Mouse (Mus musculus): ENCODE measurements around the gene Zic2.
A peak's percentile ranks its signal among the peaks of the same experiment; 100 is the strongest.
"Not testable (repeated sequence)": the region's sequence is repeated elsewhere in the genome, so short reads cannot be mapped to it uniquely, and the experiment has no call there.

The Zic2 gene

DNA sequence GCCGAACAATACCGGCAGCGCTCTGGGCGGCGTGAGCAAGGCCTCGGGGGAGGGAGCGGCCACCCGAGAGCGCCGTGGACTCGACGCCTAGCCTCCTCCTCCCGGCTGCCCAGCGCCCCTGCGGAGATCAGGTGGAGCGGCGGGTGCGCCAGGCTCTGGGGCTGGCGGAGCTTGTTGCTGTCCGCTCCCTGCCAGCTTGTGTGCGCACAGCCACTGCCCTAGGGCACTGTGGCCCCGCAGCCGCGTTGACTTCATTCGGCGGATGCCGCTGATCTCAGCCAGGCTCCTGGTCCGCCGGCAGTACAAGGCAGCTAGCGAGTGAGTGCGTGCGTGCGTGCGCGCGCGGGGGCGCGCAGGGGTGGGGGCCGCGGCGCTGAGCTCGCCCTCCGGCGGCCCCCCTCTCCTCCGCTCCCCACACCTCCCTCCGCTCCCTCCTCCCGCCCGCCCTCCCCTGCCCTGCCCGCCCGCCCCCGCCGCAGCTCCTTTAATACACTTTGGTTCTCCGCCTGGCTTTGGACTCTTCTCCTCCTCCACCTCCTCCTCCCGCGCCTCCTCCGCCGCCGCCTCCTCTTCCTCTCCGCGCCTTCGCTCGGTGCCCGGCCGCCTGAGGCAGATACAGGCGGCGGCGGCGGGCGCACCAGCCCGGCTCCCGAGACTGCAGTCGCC lies at the start of gene Zic2:
Gene Zic2 (plus strand): TSS at position 545 of the 666 bp plus-strand sequence.
- peak; percentile 74 to 77 for DNase-seq (ENCODE audit: low spot score in 2 of 2)

DNA sequence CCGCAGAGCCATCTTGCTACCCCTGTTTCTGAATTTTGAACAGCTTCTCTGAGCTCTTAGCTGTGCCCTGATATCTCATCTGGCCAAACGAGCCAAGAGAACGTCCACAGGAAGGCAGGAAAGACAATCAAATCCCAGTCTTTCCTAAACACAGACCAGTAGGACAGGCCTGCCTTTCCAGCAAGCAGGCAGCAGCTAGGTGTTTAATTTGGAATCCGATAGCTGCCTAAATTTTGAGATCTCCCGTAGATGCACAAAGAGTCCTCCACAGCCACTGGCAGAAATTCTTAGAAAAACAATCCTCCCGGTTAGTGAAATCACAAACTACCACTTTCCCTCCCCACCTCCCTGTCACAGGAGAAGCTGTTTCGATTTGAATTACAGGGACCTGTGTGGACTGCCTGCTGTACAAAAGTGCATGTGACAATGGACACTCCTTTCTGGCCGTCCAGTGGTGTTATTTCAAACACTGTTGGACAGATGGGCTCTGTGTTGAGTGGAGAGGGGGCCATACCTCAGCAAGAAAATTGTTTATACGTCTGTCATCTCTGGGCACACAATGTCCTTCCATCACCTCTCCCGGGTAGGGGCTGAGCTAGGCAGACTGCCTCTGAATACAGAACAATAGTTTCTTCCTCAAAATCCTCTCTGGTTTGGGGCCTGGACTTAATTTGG lies 48.6 kb upstream of the Zic2 start:
- DNase-seq (ENCODE audit: low spot score in 2 of 2): no peak

DNA sequence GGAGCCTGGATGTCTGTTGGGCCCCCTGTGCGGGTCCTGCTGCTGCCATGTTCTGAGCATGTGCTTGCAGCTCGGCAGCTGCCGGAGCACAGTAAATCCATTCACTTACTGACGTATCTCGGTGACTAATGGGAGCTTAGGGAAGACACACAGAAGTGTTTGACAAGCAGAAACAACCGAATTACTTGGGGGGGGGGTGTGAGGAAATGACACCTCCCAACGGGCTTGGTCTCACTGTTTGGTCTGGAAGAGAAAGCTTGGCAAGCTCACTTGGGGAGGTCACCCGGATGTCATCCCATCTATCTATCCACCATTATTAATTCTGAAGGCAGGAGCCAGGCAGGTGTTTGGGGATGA lies 48.1 kb upstream of the Zic2 start:
- no peak for DNase-seq (ENCODE audit: low spot score in 2 of 2)

DNA sequence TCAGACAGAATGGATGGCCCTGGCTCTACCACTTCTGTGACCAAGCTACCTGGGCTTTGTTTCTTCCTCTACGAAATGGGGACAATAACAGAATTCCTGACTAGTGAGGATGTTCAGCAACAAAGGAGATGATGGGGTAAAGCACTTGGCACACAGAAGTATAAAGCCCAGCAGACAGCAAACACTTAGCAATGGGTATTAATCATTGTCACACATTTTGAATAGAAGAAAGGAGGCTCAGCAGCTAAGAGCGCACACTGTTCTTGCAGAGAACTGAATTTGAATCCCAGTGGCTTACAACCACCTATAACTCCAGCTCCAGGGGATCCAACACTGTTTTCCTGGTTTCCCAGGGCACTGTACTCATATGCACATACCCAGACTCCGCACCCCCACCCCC lies 47.6 kb upstream of the Zic2 start:
- DNase-seq (ENCODE audit: low spot score in 2 of 2): no peak

DNA sequence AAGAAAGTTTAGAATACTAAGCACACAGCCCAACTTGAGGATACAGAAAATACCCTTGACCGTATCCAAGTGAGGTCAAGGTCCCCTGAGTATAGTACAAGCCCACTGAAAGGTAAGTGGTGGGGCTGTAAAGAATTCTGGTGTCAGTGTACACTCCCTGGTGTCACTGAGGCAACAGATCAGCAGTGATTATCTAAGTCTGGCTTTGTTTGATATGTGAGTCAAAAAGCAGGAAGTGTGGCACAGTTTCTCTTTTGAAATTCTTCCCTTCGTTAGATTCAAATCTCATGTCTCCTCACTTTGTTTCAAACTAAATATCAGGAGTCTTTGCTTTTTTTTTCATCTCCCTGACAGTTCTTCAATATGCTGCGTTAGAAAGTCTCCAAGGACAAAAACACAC lies 42.7 kb upstream of the Zic2 start:
- DNase-seq (ENCODE audit: low spot score in 2 of 2): no peak

DNA sequence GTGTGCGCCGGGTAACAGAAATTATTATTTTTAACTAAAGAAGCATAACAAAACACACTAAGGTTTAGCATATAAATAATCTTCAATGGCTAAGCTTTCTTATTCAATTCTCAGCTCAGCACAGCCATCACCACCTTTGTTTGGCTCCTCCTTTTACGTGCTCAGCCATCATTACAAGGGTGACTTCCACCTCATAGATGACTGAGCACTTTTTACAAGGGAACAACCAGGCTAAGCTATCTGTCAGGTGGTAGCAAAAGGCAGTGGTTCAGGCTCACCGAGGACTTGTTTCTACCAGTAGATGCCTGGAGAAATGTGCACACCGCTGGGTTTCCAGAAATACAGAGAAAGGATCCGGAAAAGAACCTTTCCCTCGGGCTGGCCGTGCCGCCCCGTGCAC lies 41.2 kb upstream of the Zic2 start:
- DNase-seq (ENCODE audit: low spot score in 2 of 2): no peak

DNA sequence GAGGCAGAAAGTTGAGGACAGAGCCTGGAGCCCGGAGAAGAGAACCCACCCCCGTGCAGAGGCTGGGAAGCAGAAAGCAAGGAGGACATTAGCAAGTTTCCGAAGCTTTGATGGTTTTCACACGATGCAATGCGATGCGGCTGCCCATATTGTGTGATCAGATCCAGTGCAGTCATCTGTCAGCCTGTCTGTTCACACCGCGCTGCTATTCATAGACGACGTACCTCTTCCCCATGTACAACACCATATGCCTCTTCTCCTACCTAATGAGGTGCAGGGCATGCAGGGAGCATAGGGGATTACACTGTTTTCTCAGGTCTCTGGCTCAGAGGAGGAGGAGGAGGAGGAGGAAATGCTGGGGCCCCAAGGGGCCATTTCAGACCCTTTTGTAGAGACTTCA lies 38.4 kb upstream of the Zic2 start:
- DNase-seq (ENCODE audit: low spot score in 2 of 2): peak in 1 of 2 experiments; percentile 33

DNA sequence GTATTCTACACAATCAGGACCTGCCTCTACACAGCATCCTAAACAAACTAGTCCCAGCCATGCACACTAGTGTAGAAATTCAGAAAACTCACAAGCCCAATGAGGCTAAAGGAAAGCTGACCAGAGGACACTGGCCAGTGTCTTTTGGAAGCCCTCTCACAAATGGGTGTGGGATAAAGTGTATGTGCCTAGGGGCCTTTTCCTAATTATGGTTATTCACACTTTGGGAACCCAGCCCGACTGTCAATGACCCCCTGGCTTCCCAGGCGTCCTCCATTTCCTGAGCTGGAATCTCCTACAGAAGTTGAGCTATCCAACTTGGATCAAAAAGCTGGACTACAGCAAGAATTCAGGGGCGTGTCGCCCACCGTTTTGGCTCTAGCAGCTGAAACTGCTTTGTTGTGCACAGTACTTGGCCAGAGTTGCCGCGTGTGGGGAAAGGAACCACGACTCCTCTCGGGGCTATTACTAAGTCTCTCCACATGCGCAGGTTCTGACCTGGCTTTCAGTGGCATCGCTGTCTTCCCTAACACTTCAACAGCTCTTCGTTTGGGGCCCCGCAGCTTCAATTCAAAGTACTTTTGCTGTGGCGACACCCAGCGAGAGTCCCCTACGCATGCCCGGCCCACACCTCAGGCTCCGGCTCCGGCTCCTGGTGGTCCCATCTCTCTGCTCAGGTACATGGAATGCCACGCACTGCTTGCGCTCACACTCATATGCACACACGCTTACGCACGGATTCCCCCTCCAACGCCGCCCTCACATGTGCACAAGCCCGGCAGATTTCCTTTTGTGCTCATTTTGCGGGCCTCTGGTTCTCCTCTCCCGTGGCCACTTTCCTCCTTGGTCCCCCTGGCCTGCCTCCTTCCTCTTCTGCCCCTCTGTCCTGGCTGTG lies 25.4 kb upstream of the Zic2 start:
- DNase-seq (ENCODE audit: low spot score in 2 of 2): peak; percentile 47 to 49

DNA sequence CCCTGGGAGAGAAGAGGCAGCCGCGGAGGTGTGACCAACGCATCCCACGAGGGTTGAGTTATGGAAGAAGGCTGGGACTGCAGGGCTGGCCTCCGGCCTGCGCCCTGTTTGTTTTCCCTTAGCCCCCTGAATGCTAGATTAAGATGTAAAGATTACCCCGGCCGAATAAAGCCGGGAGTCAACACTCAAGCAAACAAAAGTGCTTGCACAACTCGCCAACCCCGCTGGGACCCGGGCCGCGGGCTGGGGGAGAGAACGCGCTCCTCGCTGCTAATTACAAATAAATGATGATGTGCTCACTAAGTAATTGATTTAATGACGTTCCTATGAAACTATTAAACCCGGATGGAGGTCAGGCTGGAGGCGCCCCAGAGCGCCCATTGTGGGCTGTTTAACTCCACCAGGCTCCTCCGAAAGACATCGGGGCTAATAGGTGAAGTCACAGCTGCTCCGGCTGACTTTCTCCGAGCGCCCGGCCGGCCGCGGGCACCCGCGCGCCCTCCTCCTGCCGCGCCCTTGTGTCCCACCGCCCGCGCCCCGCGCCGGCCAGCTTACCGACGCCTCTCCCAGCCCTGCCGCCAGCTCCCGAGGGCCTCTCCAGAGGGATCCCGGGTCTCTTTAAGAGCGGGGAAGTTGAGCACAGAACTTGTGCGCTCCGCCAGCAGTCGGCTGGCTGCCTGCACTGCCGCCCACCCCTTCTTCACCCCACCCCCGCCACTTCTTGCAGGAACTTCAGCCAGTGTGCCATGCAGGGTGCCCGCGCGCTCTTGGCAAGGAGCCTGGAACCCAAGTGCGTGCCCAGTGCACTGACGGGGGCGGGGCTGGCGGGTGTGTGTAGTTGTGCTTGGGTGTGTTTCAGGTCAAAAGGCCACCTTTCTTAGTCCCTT lies 24.5 kb upstream of the Zic2 start, which contains the start of gene Gm5089:
Gene Gm5089 (minus strand): TSS at position 620 of the 887 bp plus-strand sequence.
- peak; percentile 75 to 82 for DNase-seq (ENCODE audit: low spot score in 2 of 2)

DNA sequence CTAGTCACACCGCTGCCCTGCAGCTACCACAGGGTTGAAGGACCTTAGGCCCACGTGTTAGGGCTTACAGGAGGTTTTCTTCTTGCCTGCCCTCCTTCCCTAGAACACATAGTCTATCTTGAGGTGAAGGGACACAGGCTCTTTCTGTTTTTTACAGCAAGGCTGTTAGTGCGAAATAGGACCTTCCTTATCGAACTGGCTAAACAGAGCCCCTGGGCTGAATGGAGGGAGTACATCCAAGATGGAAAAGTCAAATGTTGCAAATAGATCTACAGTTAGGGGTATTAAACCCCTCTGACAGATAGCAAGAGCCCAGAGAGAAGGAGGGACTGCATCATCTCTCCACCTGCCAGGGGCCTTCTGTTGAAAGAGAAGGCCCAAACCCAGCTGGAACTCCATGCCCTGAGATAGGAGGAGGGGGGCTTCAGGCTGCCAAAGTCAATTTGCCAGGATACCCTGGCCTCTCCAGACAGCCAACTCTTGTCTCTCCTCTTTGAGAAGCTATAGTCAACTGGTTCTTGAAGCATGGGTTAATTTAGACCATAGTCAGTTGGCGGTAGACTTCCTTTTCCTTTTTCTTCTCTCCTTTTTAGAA lies 23.6 kb upstream of the Zic2 start:
- no peak for DNase-seq (ENCODE audit: low spot score in 2 of 2)

DNA sequence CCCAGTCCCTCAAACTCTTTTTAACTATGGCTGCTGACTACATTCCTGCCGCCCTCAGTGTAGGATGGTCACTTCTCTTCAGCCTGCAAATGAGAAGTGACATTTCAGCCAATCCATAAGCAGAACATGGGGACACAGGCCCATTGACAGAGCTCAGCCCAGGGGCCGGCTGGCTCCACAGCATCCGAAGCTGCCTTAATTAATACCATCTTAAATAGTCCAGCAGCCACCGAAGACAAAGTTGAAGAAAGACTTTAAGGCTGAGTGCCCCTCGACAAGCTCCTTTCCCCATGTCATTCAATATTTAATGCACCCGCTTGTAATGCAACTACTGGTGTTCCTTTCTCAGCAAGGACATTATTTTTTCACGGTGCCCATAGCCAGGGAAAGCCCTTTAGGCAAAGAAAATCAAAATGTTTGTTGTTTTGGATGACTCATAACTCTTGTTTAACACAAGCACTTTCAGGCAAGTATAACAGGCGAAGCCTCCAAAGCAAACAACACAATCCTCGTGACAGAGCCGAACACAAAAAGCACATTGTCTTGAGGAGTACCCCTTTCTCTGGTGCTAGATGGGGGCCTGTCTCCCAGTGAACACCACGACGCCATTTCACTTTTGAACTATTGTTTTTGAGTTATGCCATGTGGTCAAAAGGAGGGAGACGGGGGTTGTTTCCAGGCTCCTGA lies 22.4 kb upstream of the Zic2 start:
- no peak for DNase-seq (ENCODE audit: low spot score in 2 of 2)

DNA sequence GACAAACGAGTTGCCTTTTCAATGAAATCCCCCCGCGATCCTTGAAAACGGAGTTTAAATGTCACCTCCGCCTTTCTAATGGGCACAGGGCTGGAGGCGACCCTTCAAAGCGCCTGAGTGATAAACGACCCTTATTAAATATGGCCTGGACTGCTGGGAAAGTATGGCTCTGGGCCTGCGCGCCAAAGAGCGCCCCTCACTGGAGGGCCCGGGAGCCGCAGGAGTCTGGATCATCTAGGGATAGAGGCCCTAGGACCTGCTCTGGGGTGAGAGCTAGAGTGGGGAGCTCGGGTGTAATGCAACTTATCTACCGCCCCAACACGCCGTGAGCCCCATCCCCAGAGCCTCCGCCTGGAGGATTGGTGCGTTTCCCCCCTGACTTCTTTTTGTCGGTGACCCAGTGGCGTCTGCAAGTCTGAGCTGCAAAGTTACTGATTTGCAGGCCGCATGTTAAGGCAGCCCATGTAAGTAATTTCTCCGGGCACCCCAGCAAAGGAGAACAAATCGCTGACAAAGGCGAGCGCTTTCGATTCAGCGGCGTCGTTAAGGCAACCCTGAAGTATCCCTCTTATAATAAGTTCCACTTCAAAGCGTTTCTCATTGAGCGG lies 21.7 kb upstream of the Zic2 start:
- peak; percentile 71 to 74 for DNase-seq (ENCODE audit: low spot score in 2 of 2)

DNA sequence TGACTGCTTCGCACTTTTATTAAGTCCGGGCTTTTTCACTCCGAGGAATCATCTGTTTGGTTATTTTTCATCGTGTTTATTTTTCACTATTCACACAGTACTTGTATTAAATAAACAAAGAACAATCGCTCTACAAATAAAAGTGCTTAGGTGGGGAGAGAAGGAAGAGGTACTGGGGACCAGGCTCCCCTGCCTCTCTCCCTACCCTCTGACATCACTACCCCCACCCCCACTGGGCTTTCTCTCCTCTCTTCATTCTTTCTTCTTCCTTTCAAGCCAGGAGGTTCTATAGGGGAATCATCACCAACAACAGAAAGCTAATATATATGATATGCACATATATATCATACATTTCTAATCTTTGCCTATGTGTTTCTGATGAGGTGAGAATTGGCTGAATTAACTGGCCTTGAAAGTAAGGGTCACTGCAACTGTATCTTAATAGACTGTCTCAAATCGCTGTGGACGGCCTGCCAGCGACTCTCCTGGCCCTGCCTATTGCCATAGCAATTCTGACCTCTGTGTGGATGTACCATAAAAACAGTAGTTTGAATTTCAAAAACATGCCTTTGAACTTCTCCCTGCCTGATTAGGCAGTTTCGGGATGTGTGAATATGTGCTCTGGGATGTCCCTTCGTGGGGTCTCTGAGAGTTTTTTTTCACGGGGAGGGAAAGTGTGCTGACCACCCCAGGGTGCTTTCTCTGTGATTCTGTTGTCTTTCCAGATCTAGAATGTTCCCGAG lies 21.1 kb upstream of the Zic2 start:
- DNase-seq (ENCODE audit: low spot score in 2 of 2): no peak

DNA sequence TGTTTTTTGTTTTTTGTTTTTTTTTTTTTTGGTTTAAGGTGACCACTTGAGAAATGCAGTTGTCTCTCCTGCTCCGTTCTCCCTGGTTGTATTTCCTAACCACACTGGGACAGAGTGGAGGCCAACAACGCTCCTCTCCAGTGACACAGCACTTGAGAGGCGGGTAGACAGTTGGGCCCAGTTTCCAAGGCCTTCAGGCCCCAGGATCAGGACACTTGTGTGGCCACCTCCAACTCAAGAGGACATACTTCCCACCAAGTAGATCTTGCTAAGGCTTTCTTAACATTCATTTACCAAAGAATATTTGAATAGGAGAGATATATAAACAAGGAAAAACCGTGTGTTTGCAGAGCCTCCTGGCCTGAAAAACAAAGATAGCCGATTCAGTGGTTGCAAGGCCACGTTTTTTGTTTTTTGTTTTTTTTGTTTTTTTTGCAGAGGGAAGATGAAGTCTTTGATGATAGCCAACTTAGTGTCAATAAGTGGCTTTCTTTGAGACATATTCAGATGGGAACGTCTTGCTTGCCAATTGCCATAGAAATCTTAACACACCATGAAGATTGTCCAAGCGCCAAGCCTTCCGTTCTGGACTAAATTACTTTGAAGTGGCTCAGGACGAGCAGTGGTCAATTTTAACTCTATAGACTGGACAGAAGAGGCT lies 20.2 kb upstream of the Zic2 start:
- DNase-seq (ENCODE audit: low spot score in 2 of 2): no peak

DNA sequence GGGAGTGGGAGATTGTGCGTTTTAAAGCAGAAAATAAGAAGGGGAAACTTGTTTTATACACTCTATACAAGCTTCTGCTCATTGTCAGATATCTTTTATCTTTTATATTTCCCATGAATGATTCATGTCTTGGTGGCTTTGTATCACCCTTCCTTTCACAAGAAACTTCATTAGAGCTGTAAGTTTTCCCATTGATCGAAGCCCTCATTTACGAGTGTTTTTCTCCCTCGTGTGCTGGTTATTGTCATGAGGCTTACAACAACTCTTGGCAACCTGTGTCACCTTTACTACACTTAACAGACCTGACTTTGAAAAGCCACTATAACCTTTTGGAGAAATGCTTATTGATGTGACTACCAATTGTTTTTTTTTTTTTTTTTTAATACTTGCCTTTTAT lies 19.7 kb upstream of the Zic2 start:
- no peak for DNase-seq (ENCODE audit: low spot score in 2 of 2)

DNA sequence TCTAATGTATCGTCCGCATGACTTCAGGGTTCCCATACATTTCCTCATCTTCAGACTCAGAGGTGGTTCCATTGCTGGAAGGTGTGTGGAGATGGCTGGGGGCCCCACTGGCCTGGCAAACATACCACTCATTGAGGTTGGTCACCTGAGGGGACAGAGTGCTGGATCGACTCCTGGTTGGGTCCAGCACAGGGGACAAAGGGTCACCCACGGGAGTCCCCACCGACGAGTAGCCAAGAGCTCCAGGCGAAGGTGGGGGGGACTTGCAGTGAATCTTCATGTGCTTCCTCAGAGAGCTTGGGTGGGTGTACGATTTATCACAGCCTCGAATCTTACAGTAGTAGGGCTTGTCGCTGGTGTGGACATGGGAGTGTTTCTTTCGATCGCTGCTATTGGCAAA lies 15.9 kb upstream of the Zic2 start:
- not testable (repeated sequence) for DNase-seq (ENCODE audit: low spot score in 2 of 2)

DNA sequence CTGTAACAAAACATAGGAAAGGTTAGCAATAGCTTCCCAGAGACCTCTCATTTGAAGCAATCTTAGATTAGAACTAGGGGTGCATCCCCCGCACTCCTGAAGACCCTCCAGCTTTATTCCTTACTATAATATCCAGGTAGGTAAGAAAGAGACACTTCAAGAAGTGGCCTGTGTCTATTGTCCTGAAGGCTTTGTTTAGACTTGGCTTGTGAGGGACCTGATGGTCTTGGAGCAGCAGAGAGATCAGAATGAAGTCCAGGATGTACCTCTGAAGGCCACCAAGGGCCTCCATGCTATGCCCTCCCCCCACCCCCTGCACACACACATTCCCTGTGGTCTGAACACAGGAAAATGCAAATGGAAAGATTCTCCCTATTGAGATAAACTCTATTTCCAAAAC lies 15.5 kb upstream of the Zic2 start:
- DNase-seq (ENCODE audit: low spot score in 2 of 2): no peak

DNA sequence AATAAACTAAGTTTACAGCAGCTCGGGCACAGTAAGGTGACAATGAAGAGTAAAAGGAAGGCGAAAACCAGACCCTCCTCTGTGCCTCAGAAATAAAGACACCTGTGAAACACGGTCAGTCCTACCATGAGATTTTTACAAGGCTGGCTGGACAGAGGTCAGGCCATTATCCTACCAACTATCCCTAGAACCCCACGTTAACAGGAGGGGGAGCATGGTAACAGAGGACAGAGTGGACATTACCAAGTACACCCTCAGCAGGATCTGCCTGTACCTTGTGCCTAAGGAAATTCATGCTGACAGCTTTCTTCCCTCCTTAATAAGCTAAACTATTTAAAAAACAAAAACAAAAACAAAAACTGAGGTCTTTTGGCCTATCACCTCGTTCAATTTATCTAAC lies 15.0 kb upstream of the Zic2 start:
- DNase-seq (ENCODE audit: low spot score in 2 of 2): no peak

DNA sequence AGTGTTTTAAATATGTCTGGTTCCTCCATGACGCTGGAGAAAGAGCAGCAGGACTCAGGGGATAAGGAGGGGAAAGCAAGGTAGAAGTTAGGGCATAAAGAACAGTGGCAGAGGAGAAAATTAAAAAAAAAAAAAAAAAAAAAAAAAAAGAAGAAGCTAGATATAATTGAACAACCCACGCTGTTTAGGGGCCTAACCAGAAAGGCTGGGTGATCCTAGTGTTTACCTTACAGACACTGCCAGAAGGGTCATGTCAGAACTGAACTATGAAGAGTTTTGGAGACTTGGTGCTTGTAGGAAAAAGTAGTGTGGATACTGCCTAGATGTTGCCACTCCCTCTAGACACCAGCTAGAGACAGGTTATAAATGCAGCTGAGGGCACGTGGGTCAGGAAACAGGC lies 13.7 kb upstream of the Zic2 start:
- DNase-seq (ENCODE audit: low spot score in 2 of 2): no peak

All from right cerebral cortex, postnatal 10 days (tissue).